Mouse (Mus musculus): ENCODE measurements around the gene Tmem91.
A peak's percentile ranks its signal among the peaks of the same experiment; 100 is the strongest.

The Tmem91 gene

GRCm38 (mm10) chr7:25670096-25670495, 4.9 kb downstream of the Tmem91 start:
- DNase-seq (ENCODE audit: low spot score): no peak

- no peak for DNase-seq (ENCODE audit: low spot score)
Observed at GRCm38 (mm10) chr7:25669631-25670030, 5.3 kb downstream of the Tmem91 start.

- DNase-seq (ENCODE audit: low spot score): no peak
Observed at GRCm38 (mm10) chr7:25669158-25669557, 5.8 kb downstream of the Tmem91 start.

GRCm38 (mm10) chr7:25666381-25666780, 8.6 kb downstream of the Tmem91 start:
- no peak for DNase-seq (ENCODE audit: low spot score)

- peak; percentile 100 for DNase-seq (ENCODE audit: low spot score)
Observed at GRCm38 (mm10) chr7:25658657-25659472, 16.1 kb downstream of the Tmem91 start, which contains the start of the genes Bckdha and Exosc5. Gene Bckdha, minus strand, starts transcription at chr7:25658981. Gene Exosc5, plus strand, starts transcription at chr7:25659164.

- no peak for DNase-seq (ENCODE audit: low spot score)
Observed at GRCm38 (mm10) chr7:25657785-25658184, 17.2 kb downstream of the Tmem91 start.

GRCm38 (mm10) chr7:25655601-25656428, 19.2 kb downstream of the Tmem91 start:
- peak; percentile 46 for DNase-seq (ENCODE audit: low spot score)

- DNase-seq (ENCODE audit: low spot score): no peak
Observed at GRCm38 (mm10) chr7:25652244-25652759, 22.7 kb downstream of the Tmem91 start.

GRCm38 (mm10) chr7:25651281-25651680, 23.7 kb downstream of the Tmem91 start:
- DNase-seq (ENCODE audit: low spot score): no peak

- no peak for DNase-seq (ENCODE audit: low spot score)
Observed at GRCm38 (mm10) chr7:25649839-25650238, 25.1 kb downstream of the Tmem91 start.

GRCm38 (mm10) chr7:25647574-25648123, 27.3 kb downstream of the Tmem91 start:
- no peak for DNase-seq (ENCODE audit: low spot score)

- DNase-seq (ENCODE audit: low spot score): peak; percentile 59
Observed at GRCm38 (mm10) chr7:25645074-25645473, 29.9 kb downstream of the Tmem91 start.

- no peak for DNase-seq (ENCODE audit: low spot score)
Observed at GRCm38 (mm10) chr7:25644631-25645030, 30.3 kb downstream of the Tmem91 start.

- DNase-seq (ENCODE audit: low spot score): no peak
Observed at GRCm38 (mm10) chr7:25644136-25644535, 30.8 kb downstream of the Tmem91 start.

- no peak for DNase-seq (ENCODE audit: low spot score)
Observed at GRCm38 (mm10) chr7:25639754-25640153, 35.2 kb downstream of the Tmem91 start.

GRCm38 (mm10) chr7:25637099-25637498, 37.9 kb downstream of the Tmem91 start:
- no peak for DNase-seq (ENCODE audit: low spot score)

- DNase-seq (ENCODE audit: low spot score): no peak
Observed at GRCm38 (mm10) chr7:25636373-25636772, 38.6 kb downstream of the Tmem91 start.

GRCm38 (mm10) chr7:25632679-25633078, 42.3 kb downstream of the Tmem91 start:
- no peak for DNase-seq (ENCODE audit: low spot score)

- DNase-seq (ENCODE audit: low spot score): no peak
Observed at GRCm38 (mm10) chr7:25628323-25628620, 46.7 kb downstream of the Tmem91 start.

- DNase-seq (ENCODE audit: low spot score): peak; percentile 89
Observed at GRCm38 (mm10) chr7:25627431-25628322, 47.3 kb downstream of the Tmem91 start.

Measured in urinary bladder, postnatal 14 days (tissue).